Mouse (Mus musculus) gastrocnemius, postnatal 10 days (tissue): ENCODE measurements around the gene Dnah7b. TPM values are rescaled to one million over a fixed set of nuclear protein-coding genes. Genes with fewer than 3 reads are reported as not detected.
A peak's percentile ranks its signal among the peaks of the same experiment; 100 is the strongest.
"Not testable (repeated sequence)": the region's sequence is repeated elsewhere in the genome, so short reads cannot be mapped to it uniquely, and the experiment has no call there.

Source experiments
- DNase-seq: peaks from one replicate; pipeline ENCODE4 v3.0.0; 2021; ENCODE audit warnings: mixed read lengths
- long read RNA-seq, 2 experiments: library from polyadenylated mRNA; stranded (forward); transcript quantifications; one replicate each; pipeline ENCODE4 v2.0.0; 2021
- total RNA-seq, 2 experiments: library from RNA; stranded (reverse); gene quantifications; 2 replicates each; pipeline ENCODE4 v1.2.3; 2021

Dnah7b gene
- under 1 TPM; 0.47 to 0.52 TPM for total RNA-seq
- long read RNA-seq, experiment 1, result 0 reads
- long read RNA-seq, experiment 2, result 0 reads

DNA sequence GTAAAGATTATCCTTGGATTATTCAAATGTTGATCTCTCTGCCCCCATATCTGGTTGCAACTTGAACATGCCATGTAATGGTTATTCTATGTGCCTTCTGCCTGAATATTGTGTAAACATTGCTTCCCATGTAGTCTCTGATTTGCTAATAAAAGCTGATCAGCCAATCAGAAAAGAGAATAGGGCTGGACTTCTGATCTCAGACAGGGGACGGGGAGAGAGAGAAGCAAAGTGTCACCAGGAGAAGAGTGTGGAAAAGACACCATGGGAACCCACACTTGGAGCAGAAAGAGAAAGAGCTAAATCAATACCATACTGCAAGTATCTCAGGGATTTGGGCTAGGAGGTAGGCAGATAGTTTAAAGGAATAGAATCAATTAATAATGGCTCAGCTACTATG lies at the start of gene Dnah7b:
Gene Dnah7b (plus strand): TSS at position 301 of the 400 bp plus-strand sequence.
- DNase-seq, result no peak

DNA sequence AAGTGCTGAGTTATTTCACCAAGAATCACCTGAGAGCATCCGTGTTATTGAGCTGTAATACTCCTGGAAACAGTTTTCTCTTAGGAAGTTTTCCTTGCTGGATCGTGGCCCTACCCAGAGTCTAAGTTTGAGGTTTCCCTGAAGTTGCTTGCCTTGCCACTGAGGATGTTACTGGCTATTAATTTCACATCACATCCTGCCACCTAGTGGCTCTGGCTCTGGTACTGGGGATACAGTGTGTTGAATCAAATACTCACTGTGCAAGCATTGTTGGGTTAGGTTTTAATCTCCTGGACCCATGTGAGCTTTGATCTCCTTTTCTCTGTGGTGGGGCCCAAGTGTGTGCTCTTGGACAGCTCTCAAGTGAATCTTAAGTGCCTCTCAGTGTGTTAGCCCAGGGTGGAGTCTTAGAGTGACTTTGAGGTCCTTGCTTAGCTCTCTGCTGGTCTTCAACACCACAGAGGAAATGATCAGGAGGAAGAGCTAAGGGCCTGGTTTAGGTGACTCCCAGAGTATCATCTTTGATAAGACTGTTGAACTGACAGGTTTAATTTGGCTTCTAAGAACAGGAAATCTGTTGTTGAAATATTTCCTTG lies 47.6 kb upstream of the Dnah7b start:
- DNase-seq, result peak; percentile 31

DNA sequence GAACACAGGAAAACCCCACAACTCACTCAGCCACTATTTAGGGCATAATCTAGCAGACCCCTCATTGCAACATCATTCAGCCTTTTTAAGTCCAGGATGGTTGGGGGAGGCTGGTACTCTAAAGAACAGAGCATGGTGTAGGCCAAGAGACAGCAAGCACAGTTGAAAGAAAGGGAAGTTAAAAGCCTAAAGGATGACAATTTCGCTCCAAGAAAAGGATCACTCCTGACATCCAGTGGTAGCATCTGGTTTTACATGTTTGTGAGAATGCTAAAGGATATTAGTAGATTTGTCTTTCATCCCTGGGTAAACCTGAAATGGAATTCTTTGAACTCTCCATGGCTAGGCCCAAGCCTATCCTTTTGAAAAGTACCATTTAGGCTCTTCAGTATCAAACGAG lies 43.9 kb upstream of the Dnah7b start:
- DNase-seq, result peak; percentile 8

DNA sequence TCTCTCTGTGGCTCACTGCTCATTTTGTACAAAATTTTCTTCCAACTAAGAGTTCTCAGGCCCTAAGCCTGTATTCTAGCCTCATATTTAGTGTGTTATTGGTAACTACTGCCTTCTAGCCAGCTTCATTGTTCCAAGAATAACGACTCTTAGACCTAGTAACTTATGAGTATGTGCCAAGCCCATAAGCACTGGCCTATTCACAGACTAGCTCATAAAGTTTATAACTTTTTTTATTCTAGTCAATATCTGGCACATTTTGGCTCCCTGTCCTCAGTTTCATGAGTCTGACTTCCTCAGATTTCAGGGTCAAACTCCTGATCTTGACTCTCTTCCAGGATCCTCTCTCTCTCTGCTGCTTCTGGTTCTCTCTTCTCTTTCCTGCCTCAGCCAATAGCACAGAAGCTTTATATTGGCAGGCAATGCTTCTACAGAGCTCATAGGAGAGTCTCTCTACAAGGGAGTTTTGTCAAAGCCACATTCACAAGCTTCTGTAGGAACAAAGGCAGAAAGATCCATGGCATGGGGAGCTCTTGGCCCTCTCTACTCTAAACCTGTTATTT lies 34.0 kb upstream of the Dnah7b start:
- DNase-seq, result no peak

DNA sequence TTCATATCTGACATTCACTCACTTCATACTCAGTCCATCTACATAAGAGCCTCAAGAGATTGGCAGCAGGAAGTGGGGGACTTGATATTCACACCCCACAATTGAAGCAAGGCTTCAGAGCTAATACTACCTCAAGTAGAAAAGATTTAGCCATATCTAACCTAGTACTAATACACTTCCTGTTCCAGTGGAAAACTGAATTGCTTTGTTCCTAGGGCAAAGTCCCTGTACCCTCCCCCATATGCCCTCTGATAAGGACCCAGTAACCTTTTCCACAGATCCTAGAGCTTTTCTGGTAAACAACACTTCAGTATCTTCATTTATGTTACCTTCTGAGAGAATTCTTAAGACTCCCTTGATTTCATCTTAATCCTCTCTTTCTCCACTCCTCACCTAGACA lies 17.9 kb upstream of the Dnah7b start:
- no peak for DNase-seq

DNA sequence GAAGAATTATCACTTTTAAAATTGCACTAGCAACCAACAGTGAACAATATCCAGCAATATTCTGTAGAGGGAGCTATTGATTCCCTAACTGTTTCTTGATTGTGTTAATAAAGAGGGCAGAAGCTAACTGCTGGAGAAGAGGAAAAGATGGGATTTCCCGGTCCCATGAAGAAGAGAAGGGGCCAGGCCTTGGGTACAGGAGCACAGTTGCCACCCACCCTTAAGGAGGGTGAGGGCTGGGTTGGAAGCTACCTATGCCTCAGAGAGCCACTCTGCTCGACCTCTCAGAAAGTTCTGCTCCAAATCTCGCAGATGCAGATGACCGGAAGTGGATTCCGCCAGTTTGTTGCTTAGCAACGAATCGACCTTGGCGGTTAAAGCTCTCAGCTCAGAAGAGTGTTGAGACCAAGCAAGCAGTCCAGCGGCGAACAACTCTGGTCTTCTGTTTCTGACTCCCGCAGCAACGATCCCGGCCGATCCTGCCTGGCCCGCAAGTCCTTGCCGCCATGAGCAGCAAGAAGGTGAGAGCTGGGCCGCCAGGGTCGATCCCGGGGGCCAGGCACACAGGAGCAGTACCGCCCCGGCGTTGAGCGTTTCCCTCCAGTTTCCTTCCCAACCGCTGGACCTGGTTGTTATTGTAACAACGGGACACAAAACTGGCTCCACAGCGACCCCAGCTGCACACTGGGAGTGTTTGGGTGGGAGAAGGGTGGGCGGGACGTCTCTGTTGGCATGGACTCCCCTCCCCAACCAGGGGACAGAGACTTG lies 553 bp downstream of the Dnah7b start:
- DNase-seq, result peak; percentile 49

DNA sequence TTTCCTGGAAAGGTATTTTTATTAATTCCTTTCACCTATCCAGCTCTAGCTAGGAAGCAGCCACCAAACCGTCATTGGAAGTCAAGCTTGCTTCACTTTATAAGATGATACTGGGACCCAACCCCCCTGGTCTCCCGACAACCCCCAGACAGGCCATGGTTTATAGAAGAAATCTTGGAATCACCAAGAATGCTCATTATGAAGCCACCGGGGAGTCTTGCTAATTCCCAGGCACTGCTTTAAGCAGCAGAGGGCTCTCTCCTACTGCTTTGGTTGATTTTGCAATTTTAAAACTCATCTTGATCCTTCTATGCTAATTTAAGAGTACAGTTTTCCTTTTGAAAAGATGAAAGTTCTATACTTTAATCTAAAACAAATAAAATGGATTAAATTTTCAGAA lies 2.7 kb downstream of the Dnah7b start:
- DNase-seq, result not testable (repeated sequence)

DNA sequence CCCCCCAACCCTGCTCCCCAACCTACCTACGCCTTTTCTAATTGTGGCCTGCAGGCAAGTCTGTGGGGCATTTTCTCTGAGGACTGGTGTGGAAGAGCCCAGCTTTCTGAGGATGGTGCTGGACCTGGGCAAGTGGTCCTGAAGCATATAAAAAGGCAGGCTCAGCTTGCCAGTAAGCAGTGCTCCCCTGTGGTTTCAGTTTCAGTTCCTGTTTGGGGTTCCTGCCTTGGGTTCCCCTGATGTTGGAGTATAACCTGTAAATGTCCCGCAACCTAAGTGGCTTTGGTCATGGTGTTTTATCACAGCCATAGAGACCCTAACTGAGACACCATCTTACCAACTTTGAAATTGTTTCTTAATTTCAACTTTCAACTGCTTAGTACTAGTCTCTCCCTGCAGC lies 11.8 kb downstream of the Dnah7b start:
- DNase-seq, result no peak

DNA sequence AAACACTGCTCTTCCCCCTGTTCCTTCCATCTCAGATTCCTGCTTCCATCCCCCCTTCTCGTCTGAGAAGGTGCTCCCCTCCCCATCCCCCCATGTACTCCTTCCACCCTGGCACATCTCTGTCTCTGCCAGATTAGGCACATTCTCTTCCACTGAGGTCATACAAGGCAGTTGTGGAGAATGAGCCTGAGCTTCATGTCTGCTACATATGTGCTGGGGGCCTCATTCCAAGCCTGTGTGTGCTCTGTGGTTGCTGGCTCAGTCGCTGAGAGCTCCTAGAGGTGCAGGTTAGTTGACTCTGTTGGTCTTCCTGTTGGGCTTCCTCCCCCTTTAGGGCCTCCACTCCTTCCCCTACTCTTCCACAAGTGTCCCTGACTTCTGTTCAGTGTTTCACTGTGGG lies 34.4 kb downstream of the Dnah7b start:
- no peak for DNase-seq

DNA sequence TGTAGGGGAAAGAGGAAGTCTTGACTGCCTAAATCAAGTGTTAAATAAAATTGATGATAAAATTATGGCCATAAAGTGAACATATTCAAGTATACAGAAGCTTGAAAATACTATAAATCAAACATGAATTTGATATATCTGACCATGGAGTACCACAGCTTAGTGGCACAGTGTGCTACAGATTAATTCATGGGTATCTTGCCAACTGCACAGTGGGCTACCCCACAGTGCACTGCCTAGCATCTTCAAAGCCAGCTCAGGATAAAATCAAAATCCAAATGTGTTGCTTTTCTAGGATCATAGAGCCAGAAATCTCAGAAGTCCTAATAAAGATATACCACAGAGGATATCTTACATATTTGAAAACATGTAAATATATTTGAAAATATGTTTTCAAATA lies 46.5 kb downstream of the Dnah7b start:
- DNase-seq, result not testable (repeated sequence)

DNA sequence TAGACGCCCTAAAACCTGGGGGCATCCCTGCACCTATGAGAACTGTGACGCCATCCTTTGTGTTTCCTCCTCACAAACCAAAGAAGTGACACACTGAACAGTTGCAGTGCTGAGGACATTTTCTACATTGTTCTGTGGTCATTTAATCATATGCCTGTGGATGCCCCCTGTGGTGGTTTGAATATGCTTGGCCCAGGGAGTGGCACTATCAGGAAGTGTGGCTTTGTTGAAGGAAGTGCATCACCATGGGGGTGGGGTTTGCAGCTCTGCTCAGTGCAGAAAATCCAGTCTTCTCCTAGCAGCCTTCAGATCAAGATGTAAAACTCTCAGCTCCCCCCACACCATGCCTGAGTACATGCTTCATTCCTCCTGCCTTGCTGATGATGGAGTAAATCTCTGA lies 51.1 kb downstream of the Dnah7b start:
- not testable (repeated sequence) for DNase-seq

DNA sequence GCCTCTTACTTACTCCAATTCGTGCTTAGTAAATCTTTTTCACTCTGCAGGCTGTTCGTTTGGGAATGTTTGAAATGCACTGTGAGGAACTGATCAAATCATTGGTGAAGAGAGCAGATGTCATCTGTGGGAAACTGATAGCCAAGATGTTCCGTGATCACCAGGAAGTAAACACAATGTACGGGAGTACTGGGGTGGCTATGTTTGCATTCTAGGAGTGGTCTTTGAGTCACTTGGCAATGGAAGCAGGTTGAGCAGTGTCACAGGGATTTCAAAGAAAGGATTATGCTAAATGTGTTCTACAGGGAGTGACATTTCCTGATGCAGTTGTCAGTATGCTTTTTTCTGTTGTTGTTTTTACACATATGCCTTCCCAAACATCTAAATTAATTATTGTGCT lies 61.9 kb downstream of the Dnah7b start:
- no peak for DNase-seq

DNA sequence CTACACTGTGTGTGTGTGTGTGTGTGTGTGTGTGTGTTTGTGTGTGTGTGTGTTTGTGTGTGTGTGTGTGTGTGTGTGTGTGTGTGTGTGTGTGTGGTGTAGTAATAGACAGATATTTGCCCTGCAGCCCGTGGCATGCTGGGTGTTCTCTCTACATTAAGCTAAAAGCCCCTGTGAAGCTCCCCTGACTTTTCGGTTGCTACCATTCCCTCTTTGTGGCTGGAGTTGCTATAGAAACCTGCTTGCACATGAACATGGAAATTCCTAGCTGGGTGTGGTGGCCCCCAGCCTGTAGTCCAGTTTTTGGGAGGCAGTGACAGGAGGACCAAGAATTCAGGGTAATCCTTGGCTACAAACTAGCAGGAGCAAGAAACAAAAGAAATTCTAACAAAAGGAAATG lies 130.7 kb downstream of the Dnah7b start:
- not testable (repeated sequence) for DNase-seq

DNA sequence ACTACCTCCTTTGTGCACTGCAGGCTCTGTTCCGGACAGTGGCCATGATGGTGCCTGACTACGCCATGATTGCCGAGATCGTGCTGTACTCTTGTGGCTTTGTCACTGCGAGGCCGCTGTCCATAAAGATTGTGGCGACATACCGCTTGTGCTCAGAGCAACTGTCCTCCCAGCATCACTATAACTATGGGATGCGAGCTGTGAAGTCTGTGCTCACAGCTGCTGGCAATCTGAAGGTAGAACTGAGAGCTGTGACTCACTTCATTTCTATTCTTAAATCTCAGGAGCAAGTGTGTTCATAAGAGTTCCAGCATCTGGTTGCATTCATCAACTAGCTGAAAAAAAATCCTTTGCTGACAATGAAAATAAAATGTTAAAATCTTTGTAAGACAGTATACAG lies 135.1 kb downstream of the Dnah7b start:
- not testable (repeated sequence) for DNase-seq

DNA sequence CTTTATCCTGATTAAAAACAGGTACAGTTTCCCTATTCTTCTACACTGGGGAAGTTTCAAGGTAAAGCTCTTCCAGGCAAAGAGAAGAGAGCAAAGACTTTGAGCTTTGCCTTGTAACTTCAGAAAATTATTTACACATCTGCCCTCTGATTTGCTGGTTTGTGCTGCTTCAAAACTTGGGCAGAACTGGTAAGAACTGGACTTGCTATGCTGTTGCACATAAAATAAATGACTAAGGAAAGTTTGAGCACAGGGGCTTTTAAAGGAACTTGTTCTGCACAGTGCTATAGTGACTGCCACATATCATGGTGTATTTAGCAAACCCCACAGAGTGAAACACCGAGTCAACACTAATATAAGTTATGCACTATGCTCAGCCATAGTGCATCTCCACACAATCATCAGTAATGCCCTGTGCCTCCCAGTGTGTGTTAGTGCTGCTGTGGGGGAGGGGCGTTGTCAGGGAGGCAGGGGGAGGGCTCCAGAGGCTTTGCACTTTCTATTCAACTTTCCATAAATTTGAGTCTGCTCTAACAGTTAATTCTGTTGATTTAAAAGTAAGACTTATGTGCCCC lies 144.0 kb downstream of the Dnah7b start:
- DNase-seq, result not testable (repeated sequence)

DNA sequence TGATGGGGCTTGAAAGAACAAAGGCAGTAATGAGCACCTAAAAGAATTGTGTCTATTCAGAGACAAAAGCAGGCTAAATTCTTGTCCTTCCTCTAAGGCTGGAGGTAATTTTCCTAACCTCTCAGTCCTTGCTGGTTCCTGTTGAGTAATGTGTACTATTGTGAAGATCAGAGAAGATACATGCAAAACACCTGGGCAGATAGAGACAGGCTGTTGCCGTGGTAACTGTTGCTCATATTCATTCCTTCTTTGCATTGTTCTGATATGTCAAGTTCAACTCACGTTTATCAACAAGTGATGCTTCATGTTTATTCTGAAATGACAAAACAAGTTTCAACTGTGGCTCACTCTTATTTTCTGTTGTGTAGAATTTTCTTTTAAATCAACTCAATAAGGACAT lies 156.6 kb downstream of the Dnah7b start:
- DNase-seq, result not testable (repeated sequence)

DNA sequence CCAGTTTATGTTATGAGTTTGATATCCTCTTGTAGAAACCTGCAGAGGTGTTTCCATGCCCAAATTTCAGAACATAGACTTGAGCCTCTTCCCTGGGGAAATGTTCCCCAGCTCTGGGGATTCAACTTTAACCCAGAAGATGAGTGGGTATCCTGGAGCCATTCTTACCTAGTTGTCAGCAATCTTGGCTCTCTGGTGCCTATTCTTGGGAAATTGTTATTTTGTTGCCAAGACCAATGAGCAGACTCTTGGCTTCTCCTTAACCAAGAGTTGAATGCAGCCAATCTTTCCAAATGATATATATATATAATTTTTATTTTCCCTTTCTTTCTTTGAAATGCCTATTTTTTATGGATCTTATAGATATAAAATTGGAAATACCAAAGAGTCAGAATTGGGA lies 160.0 kb downstream of the Dnah7b start:
- not testable (repeated sequence) for DNase-seq

DNA sequence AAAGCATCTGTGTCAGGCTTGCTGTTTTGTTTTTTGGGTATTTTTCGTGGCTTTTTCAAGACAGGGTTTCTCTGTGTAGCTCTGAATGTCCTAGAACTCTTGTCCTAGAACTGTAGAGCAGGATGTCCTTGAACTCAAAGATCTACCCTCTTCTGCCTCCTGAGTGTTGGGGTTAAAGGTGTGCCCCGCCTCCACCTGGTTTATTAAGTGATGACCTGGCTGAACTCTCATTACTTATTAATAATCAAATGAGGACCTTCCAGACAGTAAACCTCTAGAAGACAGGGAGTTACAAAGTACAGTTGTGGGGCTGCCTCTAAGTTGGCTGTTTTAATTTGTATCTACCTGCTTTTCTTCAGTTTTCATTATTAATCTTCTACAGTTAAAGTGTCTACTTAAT lies 202.7 kb downstream of the Dnah7b start:
- not testable (repeated sequence) for DNase-seq

DNA sequence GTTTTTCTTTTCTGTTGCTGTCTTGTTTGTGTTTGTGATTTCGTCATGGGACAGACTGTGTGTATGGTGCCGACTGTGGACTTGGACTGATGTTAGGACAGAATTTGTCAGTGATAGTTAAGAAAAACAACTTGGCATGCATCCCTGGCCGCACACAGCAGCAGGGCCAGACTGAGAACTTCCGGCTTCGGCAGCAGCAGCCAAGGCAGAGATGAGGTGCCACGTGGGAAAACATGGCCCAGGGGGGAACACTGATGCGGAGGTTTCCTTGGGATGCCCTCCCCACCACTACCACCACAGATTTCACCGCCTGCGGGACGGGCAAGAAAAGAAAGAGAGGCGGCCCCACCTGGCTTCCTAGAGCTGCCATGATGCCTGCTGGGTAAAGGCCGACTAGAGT lies 205.8 kb downstream of the Dnah7b start:
- no peak for DNase-seq

DNA sequence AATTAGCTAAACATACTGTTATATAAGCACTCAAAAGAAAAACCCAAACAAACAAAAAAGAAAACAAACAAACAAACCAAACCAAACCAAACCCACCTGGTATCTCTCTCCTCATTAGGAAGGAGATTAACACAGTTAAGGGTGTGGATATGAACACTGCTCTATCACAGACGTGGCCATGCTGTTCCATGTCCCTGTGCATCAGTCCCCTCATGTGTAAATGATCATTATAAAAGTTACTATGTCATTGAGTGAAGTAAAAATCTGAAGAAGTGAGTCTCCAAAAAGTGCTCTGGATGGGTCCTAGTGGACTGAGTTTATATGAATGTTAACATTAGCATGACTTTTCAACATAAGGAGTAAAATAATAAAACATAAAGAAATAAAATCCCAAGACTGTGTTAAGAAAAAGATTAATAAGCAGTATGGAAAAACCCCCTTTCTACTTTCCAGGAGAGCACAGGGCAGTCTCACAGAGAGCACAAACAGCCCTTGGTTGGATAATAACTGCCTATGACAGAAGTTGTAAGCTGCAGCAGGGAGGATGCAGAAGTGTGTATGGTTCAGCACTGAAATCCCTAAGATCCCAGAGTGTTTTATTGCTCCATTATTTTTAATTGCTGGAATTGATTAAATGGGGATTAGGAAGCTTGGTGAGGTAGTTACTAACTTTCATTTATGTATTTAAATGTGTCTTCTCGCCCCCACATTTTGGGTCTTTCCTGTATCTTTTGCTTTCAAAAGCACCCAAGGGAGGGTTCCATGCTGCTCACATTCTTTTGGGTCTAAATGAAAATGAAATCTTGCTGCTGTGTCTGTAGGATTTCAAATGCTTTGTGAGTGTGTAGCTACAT lies 212.2 kb downstream of the Dnah7b start:
- not testable (repeated sequence) for DNase-seq

DNA sequence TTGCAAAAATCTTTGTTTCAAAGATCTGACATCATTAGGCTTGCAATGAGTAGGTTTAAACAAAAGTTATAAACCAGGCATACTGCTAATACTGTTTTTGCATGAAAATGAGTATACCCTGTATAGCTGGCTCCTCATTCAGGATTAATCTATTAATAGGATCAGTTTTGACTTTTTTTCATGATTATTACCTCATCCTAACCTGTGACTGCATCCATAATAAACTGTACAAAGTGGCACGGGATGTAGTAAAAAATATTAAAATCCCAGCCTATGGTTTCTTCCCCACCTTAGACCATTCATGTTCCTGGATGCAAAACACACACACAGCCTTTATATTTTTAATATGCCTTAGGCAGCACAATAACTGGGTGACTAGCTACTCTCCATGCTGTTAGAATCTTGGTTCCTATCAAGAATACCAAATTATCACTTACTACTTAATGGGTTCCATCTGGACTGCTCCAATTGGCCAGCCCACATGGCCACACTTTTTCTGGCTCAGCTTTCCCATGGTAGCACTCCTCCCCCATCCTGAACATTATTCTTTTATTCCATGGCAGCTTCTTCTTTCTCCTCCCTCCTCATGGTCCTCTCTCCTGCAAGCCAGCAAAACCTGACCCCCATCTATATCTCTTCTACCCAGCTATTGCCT lies 212.9 kb downstream of the Dnah7b start:
- DNase-seq, result not testable (repeated sequence)

DNA sequence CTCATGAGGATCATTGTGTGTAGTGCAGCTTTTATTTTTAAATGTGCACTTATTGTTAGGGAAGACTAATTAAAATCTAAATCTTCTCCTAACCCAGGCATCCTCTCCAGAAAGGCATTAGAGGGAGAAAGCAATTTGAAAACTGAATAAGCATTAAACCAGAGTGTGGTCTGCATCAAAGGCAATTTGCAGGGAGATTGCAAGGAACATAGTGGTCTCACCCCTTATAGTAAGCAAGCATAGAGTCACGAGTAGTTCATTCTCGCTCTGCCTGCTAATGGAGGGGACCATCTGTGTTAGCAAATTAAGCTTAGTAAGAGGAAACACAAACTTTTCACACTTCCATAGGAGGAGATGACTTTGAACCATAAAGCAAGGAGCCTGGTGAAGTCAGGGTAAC lies 228.3 kb downstream of the Dnah7b start:
- DNase-seq, result not testable (repeated sequence)
